Mouse (Mus musculus): ENCODE measurements around the gene Erlin1.

Erlin1 gene

DNA sequence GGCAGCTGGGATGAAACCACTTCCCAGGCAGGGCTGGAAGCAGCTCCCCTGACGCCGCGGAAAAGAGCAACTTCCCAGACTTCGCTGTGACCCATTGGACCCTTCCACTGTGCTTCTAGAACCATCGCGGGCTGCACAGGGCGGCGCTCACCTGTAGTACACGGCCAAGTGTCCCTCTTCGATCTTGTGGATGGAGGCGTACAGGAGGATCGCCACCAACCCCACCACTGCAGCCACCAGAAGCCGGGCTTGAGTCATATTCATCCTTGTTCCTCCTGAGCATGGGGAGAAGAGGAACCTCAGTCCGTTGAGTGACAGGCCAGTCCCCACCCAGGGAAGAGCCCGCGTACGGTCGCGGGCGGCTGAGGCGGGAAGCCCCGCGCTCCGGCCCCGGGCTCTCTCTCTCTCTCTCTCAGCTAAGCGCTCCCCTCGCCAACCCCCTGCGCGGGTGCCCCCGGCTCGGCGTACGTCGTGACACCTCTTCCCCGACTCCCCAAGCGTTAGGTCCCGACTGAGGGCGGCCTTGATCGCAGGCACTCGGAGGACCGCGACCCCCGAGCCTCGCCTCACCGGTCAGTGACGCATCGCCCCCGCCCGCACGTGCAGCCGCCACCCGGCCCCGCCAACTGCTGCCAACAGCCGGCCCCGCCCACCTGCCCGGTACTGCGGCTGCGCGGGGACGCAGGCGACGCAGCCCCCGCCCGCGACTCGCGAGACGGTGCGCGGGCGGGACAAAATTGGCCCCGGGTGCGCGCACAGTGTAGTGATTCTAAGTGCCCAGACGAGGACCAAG lies at the start of gene Erlin1:
TSS of gene Erlin1 (minus strand) at position 665 of the 793 bp plus-strand sequence.
- DNase-seq (ENCODE audit: low spot score), result peak; percentile 91

DNA sequence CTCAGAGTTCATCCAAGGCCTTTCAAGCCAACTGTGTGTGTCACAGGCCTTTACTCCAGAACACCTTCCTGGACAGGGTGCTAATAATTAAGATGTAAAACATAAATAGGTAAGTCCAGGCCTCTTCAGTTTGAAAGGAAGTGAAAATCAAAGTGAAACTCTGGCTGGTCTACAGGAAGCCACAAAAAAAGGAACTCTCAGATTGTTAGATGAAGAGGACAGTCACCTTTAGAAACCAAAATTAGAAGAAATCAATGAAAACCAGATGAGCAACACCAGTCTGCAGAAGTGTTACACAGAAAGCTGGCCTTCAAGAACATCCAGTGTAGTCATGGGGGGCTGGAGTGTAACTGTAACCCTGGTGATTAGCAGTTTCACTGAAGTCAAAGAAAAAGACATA lies 48.2 kb upstream of the Erlin1 start:
- DNase-seq (ENCODE audit: low spot score), result no peak

DNA sequence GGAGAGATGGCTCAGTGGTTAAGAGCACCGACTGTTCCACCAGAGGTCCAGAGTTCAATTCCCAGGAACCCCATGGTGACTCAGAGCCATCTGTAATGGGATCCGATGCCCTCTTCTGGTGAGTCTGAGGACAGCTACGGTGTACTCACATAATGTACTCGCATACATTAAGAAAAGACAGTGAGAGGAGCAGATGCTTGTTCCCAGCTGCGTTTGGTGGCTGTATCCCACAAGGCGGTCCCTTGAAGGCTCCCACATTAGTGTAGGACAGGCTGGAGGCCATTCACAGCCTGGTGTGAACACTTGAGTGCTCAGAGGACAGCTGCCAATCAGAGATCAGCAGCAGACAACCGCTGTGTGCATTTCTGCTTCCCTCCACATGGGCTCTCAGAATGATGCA lies 42.1 kb upstream of the Erlin1 start:
- no peak for DNase-seq (ENCODE audit: low spot score)

DNA sequence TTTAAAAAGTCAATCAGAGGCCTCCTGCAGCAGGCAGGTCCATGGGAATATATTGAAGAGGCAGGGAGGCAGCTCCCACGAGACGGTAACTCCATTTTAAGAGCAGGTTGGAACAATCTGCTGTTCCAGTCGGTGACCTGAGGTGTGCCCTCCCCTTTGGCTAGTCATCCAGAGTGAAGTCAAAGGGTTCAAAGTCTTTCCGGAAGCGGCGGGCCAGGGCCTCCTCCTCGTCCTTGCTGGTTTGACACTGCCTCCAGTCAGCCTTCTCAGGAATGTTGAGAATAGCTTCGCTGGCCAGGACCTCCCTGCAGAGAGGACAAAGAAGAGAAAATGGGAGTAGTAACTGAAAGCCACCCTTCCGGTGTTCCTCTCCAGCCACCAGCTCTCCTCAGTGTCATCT lies 40.8 kb upstream of the Erlin1 start:
- no peak for DNase-seq (ENCODE audit: low spot score)

DNA sequence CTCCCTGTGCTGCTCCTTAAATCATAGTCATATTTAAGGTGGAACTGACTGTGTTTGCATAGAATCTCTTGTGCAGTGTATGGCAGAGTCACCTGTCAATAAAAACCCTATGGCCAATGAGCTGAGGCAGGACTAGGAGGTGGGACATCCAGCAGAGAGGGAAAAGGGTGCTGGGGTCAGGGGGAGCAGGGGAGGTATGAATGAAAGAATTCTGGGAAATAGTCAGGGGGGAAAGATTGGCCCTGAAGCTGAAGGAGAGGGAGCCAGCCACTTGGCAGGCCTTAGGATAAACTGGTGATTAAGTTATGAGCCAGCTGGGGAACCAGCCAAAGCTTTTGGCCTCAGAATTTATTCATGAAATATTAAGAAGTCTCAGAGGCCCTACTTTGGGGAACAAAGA lies 39.4 kb upstream of the Erlin1 start:
- peak; percentile 10 for DNase-seq (ENCODE audit: low spot score)

DNA sequence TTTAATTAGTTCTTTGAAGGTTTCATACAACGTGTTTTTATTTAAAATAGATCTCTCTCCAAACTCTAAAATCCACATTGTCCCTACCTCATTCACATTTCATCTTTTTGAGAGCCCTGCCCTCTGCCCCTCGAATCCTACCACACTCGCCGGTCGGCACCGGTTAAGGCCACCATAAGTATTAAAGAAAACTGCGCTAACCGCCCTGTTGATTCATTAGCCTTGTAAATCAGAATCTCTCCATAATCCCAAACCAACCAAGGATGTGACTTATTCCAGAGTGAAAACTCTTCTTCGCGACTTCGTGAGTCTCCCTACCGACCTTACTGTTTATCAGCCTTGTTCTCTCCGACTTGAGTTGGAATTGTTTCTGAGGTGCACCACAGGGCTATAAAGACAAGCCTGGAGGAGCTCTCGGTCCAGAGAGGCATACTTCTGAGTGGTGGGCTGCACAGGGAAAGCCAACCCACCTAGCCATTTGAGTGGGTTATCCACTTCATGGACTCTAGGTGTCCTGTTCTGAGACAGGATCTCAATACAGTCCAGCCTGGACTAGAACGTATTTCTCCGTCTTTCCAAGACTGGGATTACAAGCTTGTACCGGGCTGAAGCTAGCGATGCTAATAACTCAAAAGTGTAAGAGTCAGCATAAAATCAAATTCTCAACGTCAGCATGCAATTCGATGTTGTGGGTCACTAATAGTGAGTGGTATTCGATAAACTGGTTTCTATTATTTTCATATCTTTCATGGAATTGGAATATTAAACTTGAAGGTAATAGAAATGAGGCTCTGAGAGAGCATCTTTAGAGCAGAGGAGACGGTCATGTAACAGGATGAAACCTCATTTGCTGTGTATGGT lies 38.3 kb upstream of the Erlin1 start:
- DNase-seq (ENCODE audit: low spot score), result peak; percentile 8

DNA sequence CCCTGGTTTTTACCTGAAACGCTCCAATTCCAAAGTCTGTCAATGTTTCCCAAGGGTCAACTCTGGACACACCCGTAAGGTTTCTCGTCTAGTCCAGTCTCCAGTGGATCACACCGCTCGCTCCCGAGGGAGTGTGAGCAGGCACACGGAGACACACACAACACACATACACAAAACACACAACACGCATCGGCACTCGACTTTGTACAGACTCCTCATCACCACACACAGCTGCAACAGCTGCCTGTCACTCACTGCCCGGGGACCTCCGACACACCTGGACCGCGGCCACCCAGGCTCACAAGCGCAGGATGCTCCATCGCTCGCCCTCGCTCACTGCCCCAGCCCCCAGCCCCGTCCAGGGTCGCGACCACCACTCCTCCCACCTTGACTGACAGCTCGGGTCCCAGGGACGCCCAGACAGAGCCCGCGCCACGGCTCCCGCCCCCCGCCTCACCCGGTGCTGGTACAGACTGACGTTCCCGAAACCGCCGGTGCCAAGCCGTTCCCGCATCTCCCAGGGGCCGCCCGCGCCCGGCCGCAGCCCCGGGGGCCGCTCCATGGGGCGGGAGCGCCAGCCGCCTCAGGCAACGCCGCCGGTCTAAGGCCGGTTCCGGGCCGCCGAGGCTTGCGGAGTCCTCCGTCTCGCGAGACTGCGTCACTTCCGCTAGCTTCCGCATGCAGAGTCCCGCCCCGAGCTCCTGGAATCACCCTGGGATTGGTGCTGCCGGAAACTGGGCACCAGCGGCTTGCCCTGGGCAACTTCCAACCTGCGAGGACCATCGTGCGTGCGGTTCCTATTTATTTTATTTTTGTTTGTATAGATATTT lies 37.5 kb upstream of the Erlin1 start, which contains the start of gene Chuk:
TSS of gene Chuk (minus strand) at position 650 of the 830 bp plus-strand sequence.
- DNase-seq (ENCODE audit: low spot score), result peak; percentile 95

DNA sequence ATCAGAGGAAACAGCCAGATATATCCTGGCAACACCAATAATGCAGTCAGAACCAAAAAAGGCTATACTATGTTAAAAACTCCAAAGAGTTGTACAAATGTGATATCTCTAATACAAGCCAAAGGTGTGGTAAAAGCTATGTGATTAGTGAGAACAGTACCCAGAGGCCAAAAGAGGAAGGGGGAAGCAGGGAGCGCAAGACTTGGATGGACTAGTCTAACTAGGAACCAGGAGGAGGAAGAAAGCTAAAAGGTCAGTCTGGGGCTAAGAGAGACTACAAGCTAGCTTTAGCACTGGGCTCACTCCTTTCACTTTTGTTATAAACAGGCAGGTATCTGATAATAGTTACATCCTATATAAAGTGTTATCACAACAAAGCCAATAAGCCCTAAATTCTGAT lies 34.8 kb upstream of the Erlin1 start:
- DNase-seq (ENCODE audit: low spot score), result no peak

DNA sequence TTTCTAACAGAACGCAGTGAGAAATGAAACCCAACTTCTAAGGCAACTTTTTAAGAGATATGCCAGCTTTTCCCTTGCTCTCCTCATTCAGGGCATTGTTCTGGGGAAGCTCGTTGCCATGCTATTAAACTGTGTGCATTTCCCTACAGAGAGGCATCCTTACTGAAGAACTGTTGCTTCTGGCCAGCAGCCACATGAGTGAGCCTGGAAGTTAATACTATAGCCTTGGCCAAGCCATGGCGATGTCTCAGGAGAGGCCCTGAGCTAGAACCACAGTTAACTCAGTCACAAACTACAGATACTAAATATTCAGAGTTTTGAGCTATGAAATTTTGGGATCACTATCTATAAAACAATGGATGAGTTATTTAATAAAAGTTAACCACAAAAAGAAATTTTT lies 33.4 kb upstream of the Erlin1 start:
- DNase-seq (ENCODE audit: low spot score), result no peak

DNA sequence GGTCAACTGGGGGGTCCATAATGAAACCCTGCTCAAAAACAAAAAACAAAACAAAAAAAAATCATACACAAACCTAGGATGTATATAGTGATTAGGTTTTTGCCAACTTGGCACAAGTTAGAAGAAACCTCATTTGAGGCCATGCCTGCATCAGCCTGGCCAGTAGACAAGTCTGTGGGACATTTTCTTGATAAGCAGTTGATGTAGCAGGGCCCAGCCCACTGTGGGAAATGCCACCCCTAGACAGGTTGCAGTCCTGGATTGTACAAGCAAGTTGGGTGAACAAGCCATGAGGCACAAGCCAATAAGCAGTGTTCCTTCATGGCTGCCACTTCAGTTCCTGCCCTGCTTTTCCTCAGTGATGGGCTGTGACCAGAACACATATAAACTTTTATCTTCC lies 31.3 kb upstream of the Erlin1 start:
- DNase-seq (ENCODE audit: low spot score), result no peak

DNA sequence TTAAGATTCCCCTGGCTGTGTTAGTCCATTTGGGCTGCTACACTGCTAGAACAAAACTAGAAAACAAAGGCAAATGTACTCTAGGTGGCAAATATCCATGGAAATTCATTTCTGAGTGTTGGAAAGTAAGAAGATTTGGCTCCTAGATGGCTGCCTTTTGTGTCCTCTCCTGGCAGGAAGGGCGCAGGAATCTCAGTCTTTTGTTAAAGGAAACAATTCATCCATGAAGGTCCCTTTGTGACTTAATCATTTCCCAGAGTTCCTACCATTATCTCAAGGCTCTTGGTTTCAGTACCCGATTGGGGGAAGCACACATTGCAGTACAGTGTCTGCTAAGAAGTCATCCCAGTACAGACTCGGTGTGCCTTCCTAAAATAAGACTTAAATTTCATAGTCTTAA lies 16.7 kb upstream of the Erlin1 start:
- DNase-seq (ENCODE audit: low spot score), result no peak

DNA sequence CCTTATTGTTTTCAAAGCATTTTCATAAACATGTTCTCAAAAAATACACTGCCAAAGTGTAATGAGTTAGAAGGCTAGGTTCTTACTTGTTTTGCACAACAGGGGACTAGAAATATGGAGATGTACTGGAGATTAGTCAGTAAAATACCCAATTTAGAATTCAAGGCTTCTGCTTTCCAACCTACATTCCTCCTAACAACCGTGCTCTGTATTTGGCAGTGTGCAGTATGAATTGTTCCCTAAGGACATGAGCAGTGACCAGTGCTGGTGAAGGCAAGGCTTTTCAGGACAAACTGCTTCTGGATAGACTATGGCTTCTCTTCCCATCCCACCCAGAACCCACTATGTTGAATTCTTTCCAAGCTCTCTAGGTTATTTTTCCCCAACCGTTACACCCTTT lies 11.3 kb upstream of the Erlin1 start:
- DNase-seq (ENCODE audit: low spot score), result no peak

DNA sequence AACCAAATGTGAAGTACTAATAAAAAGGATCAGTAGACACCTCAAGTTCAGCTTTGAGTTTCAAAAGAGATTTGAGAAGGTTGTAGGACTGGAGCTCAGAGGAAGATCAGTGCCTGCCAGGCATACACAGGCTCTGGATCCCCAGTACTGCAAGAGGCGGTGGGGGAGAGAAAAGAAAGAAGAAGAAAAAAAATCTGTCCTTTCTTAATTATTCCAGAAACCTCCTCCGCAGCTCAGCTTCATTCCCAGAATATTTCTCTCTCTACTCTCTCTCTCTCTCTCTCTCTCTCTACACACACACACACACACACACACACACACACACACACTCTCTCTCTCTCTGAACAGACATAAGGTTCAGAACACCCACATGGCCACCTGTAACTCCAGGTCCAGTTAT lies 10.4 kb upstream of the Erlin1 start:
- DNase-seq (ENCODE audit: low spot score), result no peak

DNA sequence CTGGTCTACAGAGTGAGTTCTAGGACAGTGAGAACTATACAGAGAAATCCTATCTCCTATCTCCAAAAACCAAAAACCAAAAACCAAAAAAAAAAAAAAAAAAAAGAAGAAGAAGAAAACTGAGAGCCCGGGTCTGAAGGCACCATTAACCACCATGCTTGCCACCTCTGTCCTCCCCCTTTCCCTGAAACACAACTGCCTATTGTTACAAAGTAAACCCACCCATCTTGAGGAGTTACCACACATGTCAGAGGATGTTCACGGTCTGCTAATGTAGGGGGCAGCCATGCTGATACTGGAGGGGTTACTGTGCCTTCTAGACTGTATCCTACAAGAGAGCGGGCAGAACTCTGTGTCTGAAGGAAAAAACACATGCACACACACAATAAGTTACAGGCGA lies 7.4 kb upstream of the Erlin1 start:
- DNase-seq (ENCODE audit: low spot score), result no peak

DNA sequence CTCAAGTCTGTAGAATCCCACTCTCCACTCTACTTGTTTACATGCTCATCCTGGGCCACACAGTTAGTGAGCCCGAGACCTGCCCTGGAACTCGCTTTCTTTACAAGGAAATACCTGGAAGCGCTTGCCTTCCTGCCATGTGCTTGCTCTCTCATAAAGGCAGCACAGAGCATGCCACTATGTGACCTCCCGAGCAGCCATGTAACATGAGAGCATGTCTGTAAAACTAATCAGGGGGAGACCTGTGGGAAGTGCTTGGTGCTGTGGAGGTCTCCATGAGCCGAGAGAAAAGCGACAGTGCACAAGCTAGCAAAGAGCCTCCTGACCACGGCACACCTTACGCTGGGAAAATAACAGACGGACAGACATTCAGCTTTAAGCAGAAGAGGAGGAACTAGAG lies 6.9 kb upstream of the Erlin1 start:
- no peak for DNase-seq (ENCODE audit: low spot score)

DNA sequence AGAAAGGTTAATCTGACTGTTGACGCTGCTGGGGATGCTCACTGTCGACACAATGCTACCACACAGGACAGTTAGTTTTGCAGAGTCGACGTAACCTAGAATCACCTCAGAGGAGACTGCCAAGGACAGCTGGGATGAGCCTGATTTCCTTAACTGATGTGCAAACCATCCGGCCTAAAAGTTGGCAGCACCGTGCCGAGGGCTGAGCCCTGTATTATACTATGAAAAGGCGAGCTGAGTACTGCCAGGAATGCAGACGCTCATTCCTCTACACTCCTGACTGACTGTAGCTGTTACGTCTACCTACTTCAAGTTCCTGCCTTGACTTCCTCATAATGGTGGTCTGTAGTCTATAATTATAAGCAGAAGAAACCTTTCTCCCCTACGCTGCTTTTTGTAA lies 5.4 kb upstream of the Erlin1 start:
- DNase-seq (ENCODE audit: low spot score), result no peak

DNA sequence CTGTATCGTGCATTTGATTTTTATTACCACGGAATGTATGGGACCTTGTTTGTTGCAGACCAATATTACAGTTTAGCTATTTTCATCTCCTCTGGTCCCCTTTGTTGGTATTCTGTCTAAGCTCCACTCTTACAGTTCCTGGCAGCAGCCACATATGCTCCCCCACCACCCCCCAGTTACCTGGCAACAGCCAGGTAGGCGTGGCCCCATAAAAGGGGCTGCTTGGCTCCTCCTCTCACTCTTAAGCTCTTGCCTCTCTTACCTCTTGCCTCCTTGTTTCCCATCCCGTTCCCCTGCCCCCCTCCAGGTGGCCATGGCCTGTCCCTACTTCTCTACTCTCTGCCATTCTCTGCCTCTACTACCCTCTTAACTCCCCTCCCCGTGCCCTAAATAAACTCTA lies 1.6 kb upstream of the Erlin1 start:
- peak; percentile 3 for DNase-seq (ENCODE audit: low spot score)

DNA sequence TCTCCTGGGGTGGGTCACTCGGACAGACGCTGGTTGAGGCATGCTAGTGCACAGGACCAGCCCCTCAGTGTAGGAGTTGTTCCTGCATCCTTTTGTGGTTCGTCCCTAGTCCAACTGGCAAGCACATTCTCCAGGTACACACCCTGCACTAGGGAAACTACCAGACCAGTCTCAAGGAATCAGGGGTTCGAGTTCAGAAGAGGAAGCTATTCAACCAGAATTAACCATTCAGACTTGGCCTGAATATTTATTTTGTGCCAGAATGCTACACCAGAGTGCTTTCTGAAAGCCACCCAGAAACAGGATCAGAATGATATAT lies 288 bp upstream of the Erlin1 start:
- DNase-seq (ENCODE audit: low spot score), result no peak

DNA sequence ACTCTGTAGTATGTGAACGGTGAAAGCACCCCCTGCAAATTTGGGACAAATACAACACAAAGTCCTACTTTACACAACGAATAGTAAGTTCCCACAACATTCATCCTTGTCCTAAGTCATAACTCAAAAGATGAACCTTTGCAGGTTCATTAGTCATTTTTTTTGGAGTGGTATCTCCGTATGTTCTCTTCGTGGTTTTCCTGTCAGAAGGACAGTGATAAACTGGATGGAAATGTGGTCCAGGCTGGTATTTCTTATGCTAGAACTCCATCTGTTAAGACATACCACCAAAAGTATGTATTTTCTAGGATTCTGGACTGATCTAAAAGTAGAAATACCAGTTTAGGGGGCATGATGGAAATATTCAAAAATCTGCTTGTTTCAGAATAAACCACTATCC lies 1.4 kb downstream of the Erlin1 start:
- DNase-seq (ENCODE audit: low spot score), result no peak

DNA sequence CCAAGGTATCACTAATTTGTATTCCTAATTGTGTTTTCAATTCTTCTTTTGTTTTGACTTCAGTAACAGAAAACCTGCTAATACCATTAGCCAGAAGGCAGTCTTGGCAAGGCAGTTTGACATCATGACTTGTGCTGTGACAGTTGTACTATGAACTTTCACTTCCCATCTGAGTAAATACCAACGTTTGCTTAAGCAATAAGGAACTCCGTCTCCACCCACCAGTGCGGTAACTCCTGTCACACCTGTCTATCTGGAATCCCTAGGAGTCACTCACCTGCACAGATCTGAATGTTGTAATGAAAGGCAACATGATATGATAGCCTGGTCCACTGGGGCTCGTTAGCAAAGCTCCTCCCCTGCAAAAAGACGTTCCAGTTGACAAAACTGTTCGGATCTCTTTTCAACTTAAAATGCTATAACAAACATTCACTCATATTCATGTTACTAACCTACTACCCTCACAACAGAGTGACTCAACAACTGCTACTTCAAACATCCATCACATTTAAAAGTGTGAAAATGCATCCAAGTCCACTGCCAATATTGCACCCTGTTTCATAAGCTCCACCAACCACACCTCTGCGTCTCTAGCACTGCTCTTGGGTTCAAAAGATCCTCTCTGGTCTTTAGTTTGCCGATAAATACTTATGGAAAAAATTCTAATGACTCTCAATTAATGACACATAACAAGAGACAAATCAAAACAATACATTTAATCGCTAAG lies 2.1 kb downstream of the Erlin1 start:
- DNase-seq (ENCODE audit: low spot score), result no peak

DNA sequence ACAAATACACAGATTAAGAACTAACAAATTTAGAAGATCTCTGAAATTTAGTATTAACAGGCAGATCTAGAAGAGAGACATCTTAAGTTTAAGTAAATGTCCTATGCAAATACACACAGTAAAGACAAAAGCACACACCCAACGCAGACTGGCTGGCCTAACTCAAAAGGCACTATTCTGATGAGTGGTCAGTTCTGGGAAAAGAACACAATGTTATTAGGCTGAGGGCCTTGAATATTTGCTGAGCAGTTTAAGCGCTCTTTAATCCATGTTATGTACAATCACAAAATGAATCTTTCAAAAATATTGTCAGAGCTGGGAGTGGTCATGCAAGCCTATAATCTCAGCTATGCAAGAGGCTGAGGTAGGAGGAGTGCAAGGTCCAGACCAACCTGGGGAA lies 4.9 kb downstream of the Erlin1 start:
- no peak for DNase-seq (ENCODE audit: low spot score)

DNA sequence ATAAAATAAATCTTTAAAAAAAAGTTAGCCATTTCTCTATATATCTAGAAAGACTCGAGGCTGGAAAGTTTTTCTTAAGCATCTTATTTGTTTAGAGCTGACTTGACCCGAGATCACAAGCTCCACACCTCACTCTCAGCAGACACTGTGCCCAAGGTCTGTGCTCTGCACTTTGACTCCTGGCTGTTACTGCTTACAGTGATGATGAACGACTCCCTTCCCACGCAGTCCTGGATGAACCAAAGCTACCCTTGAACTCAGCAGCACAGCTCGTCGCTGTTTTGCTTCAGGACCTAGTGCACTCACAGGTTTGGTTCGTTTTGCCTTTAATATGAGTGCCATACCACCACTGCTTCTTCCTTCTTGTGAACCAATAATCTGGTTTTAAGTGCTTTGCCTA lies 5.8 kb downstream of the Erlin1 start:
- no peak for DNase-seq (ENCODE audit: low spot score)
